Mouse (Mus musculus) heart, postnatal 36 days (tissue): Measurements from ENCODE around the gene 6030408B16Rik. TPM values are rescaled to one million over a fixed set of nuclear protein-coding genes. Genes with fewer than 3 reads are reported as not detected.
A peak's percentile ranks its signal among the peaks of the same experiment; 100 is the strongest.

ENCODE experiments used
- DNase-seq, 2 experiments: peaks; one replicate each; pipeline ENCODE4 v3.0.0; 2021 to 2022
- intact Hi-C: fragments of 180-260 bp; cut with DNase I; formaldehyde crosslinking; loops from one replicate; pipeline ENCODE4 v1.15.1; 2025
- total RNA-seq, 2 experiments: library from RNA; stranded (reverse); gene quantifications; 2 replicates each; pipeline ENCODE4 v1.2.3; 2021

6030408B16Rik gene
- total RNA-seq, 2 experiments from 2014 or later, result 0.94 to 1.4 TPM

DNA sequence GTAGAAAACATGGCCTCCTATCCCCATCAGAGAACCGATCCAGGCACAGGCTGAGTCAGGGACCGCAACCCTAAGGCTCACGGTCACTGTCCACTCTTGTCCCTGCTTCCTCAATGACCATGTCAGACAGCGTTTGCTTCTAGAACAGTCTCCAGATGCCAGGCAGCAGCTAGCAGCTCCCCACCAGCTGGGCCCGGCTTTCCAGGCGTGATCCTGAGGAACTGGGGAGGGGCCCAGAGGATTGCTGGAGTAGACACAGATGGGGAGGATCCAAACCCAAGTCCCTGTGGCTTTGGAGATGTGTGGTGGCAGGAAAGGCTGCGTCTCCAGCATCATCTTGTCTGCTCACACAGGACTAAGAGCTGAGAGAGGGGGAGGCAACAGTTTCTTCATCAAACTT lies 2.1 kb downstream of the 6030408B16Rik start:
- intact Hi-C loops, result no loop called here
- DNase-seq, result peak; percentile 40 to 52

DNA sequence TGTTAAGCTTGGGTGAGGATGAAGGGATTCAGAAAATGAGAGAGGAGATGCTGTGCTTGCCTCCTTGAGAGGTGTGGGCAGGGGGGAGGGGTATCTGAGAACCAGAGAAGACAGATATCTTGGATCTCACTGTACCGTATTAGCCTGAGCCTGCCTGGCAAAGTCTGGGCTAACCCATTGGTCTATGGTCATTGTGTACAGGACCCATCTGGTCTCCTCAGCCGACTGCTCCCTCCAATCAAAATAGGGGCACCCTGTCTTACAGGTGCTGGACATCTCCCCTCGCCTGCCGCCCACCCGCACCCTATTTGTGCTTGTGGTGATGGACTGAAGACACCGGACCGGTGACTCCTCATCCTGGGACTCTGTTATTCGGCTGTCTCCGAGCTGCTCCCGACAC lies 2.6 kb downstream of the 6030408B16Rik start:
- intact Hi-C loops, result no loop called here
- peak in 1 of 2 experiments; percentile 9 for DNase-seq

DNA sequence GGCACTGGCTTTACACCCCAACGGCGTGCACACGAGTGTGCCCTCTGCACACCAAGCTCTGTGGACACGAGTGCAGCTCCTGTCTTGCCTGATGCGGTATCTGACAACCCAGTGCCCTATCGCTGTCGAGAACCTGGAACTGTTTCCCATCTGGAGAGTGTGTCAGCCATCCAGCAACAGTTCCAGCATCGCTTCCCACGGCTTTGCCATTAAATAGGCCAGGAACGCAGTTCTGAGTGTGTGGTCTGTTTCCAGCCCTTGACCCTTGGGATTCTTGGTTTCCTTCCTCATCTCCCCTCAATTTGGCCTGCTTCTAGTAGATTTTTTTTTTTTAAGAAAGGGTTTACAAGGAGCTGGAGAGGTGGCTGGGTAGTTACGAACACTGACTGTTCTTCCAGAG lies 3.1 kb downstream of the 6030408B16Rik start:
- DNase-seq, result peak; percentile 27 to 29
- intact Hi-C loops, result no loop called here

DNA sequence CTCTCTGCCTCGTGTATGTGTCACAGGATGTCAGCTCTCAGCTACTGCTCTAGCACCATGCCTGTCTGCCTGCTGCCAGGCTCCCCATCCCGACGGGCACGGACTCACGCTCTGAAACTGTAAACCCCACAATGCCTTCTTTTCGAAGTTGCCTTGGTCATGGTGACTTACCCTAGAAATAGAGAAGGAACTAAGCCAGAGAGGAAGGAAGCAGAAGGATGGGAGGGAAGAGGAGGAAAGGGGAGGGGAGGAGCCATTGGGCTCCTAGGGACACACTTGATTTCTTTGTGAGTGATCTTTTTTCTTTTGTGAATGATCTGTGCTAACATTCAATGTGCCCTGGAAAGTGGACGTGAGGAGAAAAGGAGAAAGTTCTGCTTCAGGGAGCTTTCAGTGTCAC lies 5.0 kb downstream of the 6030408B16Rik start:
- intact Hi-C loops, result no loop called here
- no peak for DNase-seq

DNA sequence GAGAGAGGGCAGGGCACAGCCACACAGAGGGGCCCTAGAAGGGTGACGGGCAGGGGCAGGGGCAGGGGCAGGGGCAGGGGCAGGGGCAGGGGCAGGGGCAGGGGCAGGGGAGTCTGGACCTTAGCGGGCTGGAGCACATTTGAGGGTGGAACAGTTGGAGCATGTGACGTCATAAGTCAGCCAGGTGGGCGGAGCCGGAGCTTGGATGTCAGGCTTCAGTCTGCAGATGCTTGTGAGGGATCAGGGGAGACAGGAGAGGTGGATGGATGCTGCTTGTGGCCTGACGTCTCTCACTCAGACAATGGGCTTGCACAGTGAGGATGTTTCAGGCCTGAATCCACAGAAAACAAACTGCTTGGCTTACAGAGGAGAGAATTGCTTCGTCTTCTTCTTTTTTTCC lies 5.5 kb downstream of the 6030408B16Rik start:
- no peak for DNase-seq

DNA sequence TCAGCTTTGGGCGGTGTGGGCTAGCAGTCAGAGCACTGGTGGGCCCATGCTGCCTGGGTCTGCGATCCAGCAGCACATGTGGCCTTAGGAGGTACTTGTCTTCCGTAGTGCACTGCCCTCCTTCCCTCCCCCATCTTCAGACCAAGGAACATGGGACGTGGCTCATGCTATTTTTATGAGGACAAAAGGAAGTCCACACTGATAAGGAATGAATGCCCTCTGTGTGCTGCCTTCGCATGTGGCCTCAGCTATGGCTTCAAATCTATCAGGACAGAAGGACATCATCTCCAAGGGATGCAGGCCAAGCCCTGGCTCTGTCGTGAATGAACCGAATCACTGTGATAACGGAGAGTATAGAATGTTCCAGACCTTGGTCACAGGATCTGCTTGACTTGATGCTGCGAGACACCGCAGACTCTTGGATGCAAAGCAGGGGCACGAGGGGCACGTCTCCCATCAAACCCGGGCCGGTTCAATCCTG lies 6.5 kb downstream of the 6030408B16Rik start:
- intact Hi-C loops, result no loop called here
- peak in 1 of 2 experiments; percentile 23 for DNase-seq

More for the DNA sequence above, 5.5 kb downstream of the 6030408B16Rik start:
- intact Hi-C loops, result no loop called here

DNA sequence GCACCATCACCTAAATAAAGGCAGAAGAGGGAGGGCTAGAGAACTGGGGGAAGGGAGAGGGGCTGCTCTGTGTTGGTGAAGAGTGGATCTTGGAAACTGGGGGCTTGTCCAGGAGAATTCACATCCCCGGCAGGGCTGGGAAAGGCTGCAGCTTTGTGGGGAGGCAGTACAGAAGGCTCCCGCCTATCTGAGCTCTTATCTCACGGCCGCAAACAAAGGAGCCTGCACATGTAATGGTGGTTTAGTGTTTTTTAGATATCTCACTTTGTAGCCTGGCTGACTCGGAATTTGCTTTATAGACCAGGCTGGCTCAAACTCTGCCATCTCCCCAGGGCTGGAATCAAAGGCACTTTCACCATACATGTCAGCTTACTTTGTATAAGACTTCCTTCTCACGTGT lies 7.1 kb downstream of the 6030408B16Rik start:
- intact Hi-C loops, result no loop called here

DNA sequence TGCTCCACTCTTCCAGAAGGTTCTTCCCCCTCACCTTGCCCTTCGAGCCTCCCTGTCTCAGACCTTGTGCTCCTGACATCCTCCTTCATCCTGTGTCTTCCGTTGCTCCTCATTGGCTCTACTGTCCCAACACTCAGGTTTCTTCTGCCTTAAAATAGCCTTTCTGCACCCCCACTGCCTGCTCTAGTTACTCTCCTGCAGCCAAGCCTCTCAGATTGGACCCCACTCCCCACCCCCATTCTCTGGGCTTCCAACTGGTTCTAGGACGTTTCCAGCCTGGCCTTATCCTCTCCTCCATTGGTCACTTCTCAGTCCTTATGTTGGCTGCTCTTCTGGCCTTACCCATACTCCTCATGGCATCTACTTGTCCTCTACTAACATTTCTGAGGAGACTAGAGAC lies 9.2 kb downstream of the 6030408B16Rik start:
- intact Hi-C loops, result no loop called here

More for the DNA sequence above, 7.1 kb downstream of the 6030408B16Rik start:
- DNase-seq, result no peak

DNA sequence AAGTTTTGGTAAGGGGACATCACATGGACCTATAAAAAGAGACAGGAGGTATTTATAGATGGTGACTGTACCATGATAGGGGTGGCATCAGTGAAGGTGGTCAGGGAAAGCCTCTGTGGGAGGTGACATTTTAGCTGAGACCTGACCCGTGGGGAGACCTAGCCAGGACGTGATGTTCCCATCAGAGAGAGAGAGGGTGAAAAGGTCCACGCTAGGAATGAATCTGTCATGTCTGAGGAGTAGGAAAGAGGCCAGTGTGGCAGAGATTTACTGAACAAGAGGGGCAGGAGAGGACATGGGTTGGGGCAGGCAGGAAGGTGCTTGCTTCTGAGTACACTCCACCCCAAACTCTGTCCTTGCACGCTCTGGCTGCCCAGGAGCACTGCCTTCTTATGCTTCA lies 10.8 kb downstream of the 6030408B16Rik start:
- intact Hi-C loops, result no loop called here
- DNase-seq, result no peak

More for the DNA sequence above, 9.2 kb downstream of the 6030408B16Rik start:
- no peak for DNase-seq

DNA sequence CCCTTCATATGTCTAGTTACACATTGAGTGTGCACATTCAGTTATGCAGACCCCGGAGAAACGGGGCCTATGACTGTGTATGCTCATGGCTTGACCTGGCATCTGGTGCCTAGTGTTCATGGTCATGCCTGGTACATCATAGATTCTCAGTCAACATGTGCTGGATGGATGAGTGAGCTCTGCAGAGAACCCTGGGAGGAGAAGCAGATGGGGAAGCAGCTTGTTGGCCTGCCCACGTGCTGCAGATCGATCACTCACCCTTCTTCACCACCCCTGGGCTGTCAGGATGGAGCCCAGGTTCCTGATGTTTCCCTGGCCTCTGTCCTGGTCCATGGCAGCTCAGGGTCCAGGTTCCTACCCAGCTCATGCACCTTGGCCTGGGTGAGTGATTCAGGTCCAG lies 13.4 kb downstream of the 6030408B16Rik start:
- intact Hi-C loops, result no loop called here
- DNase-seq, result no peak

DNA sequence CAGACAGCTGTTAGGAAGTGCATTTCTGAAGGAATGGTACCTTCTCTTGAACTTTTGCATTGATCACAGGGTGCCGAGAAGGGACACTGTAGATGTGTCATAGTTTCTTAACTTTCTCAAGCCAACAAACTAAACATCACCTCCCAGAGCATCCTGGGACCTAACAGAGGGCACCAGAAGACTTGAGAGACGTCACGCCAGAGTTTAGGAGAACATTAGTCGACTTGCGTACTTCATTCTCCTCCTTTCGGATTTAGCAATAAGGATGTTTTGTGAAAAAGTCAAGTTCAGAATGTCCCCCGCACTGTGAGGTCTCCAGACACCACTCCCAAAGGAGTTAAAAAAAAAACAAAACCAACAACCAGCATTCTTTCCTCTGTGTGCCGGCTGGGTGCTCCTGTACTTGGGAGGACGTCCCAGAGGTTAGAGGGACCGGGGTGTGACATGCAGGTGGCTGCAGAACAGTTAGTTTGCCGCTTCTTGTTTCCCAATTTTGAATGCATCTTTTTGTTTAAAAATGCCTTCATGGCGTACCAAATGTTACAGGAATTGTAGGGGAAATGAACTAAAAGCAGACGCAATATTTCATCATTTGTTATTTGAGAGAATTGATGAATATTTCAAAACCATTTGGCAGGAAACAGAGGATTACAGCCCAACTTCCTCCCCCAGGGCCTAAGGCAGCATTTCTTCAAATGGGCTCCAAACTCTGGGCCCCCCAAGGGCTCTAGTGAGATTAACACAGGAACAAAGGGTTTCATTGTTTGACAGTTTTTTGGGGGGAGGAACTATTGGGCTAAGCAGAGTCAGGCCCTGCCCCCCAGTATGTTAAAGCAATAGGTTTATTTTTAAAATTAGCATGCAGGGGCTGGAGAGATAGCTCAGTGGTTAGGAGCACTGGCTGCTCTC lies 15.7 kb downstream of the 6030408B16Rik start:
- intact Hi-C loops, result no loop called here
- DNase-seq, result peak; percentile 24 to 57

DNA sequence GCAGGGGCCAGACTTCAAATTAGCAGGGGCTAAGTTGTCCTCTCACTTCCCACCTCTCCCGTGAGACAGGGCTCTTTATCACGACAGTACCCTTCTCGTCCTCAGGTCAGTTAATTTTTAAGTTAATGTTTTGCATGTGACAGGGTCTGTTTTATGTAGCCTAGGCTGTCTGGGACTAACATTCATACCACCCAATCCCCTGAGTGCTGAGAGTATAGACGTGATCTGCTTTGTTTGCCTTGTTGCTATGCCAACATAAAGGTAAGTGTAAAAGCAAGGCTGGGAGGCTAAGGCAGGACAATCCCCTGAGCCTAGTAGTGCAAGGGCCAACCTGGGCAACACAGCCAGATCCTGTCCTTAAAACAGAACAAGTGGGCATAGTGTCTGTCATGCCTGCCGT lies 16.5 kb downstream of the 6030408B16Rik start:
- intact Hi-C loops, result no loop called here
- DNase-seq, result no peak

DNA sequence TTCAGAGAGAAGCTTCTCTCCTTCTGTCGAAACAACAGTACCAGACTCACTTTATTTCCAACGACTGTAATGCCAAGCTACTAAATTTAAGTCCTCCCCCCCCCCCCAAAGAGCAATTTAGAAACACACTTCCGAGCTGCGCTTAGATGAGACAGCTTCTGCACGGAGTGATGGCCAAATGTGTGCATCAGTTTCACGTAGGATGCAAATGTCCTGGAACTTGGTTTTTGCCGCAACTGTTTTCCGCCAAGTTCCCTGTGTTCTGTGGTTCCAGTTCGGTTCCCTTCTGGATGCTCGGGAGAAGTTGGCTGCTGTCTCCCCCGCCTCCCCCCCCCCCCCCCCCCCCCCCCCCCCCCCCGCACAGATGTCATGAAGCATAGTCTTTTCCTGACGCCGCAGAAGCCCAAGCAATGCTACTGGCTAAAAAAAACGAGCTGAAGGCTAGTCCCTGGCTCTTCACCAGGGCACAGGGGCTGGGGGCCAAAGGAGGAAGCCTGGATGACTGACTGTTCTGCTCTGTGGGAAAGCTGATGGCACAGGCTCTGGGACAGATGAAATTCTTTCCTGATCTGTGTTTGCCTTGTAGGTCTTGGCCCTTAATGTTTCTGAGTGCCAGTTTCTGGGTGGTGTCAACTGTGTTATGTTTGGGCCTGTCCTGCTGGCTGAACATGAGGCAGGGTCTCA lies 18.2 kb downstream of the 6030408B16Rik start:
- intact Hi-C loops, result no loop called here
- peak in 1 of 2 experiments; percentile 39 for DNase-seq

DNA sequence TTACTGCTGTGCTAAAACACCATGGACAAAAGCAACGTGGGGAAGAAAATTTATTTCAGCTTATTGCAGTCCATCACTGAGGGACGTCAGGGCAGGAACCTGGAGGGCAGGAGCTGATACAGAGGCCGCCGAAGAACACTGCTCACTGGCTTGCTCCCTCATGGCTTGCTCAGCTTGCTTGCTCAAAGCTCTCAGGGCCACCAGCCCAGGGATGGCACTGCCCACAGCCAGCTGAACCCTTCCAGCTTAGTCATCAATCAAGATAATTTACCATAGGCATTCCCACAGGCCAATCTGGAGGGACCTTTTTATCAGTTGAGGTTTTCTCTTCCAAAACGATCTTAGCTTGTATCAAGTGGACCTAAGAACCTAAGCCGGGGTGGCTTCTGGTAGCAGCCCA lies 19.0 kb downstream of the 6030408B16Rik start:
- intact Hi-C loops, result no loop called here

DNA sequence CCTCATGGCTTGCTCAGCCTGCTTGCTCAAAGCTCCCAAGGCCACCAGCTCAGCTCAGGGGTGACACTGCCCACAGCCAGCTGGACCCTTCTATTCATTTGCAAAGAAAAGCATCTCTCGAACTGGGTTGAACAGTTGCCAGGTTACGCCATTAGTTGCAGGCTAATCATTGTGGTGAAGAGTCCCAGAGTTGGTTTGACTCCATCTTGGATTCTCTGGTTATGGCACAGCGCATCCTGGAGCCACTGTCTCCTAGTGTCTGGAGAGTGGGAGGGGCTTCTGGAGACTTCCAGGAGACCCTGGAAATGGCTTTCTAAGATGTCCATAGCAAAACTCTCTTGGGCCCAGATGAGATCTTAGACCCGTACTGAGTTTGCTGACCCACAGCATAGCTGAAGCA lies 22.4 kb downstream of the 6030408B16Rik start:
- DNase-seq, result no peak
- intact Hi-C loops, result loop anchor here (1.0 kb wide), 3 partner anchors 31 to 94 kb away; partner anchors contain the start of gene Atg101

More for the DNA sequence above, 19.0 kb downstream of the 6030408B16Rik start:
- DNase-seq, result no peak

DNA sequence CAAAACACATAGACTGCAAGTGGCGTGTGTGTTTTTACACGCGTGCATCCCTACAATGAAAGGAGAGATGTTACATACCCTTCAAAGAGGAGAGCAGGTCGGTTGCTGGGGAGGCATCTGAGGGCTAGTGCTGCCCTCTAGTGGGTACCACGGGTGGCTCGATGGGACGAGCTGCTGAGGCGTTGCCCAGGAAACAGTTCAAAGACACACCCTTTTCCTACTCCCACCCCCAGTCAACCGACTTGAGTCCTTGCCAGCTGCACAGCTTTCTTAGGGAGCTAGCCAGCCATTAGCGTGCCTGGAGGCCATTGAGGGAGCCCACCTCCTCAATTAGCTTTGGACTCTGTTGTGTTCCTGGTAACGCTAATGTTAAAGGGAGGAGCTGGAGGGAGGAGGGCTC lies 22.8 kb downstream of the 6030408B16Rik start:
- peak; percentile 90 to 91 for DNase-seq
- intact Hi-C loops, result loop anchor here (1.0 kb wide), 3 partner anchors 32 to 95 kb away; partner anchors contain the start of gene Atg101

DNA sequence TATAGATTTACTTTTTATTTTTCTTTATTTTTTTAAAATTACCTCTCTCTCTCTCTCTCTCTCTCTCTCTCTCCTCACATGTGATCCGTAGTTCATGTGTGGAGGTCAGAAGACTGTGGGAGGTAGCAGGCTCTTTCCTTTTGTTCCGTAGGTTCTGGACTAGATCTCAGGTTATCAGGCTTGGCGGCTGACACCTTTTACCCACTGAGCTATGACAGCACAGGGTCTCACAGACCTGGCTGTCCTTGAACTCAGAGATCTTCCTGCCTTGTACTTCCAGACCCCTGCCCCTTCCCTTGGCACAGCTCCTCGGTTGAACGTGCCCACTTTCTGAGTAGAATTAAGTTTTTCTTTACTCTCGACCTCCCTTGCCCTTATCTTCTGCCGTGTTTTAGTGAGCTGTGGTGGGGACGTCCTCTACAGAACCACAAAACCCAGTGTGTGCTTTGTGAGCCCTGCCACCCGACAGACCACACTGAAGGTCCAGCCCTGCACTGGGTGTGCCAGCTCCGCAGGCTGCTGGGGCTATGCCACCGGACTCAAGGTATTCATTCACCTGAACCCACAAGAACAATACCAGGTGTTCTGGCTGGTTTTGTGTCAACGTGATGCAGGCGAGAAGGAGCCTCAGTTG lies 23.4 kb downstream of the 6030408B16Rik start:
- intact Hi-C loops, result no loop called here
- no peak for DNase-seq

DNA sequence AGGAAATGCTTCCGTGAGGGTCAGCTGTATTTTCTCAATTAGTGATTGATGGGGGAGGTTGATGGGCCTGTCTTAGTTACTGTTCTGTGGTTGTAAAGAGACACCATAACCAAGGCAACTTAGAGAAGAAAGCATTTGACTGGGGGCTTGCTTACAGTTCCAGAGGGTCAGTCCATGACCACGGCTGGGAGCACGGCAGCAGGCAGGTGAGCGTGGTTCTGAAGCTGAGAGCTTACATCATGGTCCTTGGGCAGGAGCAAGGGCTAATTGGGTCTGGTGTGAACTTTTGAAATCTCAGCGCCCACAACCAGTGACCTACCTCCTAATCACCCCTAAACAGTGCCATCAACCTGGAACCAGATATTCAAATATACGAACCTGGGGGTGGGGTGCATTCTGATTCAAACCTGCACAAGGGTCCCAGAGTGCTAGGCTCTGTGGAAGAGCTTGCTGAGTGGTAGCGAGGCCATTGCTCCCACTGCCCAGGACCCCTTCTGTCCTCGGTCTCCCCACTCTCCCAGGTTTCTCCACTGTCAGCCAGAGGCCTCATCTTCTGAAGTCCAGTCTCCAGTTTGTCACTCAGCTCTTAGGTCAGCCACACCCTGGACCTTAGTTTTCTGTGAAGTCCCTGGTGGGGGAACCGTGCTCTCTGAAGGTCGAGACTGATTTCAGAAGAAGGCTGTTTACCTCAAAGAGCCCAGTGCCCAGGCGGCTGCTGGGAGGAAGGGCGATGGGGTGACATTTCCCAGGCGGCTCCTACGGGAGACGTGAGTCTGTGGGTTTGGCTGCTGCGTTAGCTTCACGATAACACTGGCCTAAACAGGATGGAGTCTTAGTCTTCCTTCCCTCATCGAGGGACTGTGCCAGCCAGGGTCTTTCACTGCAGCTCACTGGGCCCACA lies 24.2 kb downstream of the 6030408B16Rik start:
- intact Hi-C loops, result no loop called here
- DNase-seq, result no peak

DNA sequence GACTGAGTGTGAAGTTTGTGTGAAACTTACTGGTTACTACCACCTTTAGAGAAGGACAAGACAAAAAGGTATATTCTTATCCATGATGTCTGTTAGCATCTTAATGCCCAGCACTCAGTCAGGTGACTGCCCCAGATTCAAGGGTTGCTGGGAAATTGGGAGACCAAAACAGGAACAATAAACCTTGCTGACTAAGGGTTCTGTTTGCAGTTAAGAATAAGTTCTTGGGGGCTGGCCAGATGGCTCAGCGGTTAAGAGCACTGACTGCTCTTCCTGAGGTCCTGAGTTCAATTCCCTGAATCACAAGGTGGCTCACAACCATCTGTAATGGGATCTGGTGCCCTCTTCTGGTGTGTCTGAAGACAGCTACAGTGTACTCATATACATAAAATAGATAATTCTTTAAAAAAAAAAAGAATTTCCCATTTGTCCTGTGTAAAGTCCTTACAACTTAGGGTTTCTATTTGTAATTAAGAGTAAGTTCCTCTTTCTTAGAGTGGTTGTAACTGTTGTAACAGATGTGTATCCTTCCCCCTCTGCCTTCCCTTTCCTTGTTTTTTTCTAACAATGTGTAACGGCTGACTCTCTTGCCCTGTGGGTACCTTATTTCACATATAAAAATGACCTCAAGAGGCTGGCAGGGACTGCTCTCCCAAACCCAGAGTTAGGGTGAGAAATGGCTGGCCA lies 24.9 kb downstream of the 6030408B16Rik start:
- no peak for DNase-seq
- intact Hi-C loops, result no loop called here
